Mouse (Mus musculus) CH12.LX (cell line): ENCODE results near the gene Cpt1b.

Experiments
- CHD1 ChIP-seq: IDR thresholded peaks from 2 replicates; pipeline ENCODE4 v1.6.1; 2012; ENCODE audit warnings: low read depth, low read length, improper control_type of control experiment, inconsistent platforms
- CTCF ChIP-seq, 2 experiments: IDR thresholded peaks in 1 of 2; conservative IDR thresholded peaks in 1 of 2; 2 replicates each; pipeline ENCODE4 v1.5.1; 2011 to 2012; ENCODE audit warnings: low read depth in 2 of 2, low read length in 2 of 2, improper control_type of control experiment in 1 of 2, inconsistent platforms in 1 of 2, mild to moderate bottlenecking in 1 of 2, moderate library complexity in 1 of 2
- E2F4 ChIP-seq: IDR thresholded peaks from 2 replicates; pipeline ENCODE4 v1.6.1; 2011; ENCODE audit warnings: low read depth, low read length, improper control_type of control experiment; ENCODE audit not compliant: insufficient replicate concordance
- EP300 ChIP-seq: IDR thresholded peaks from 2 replicates; pipeline ENCODE4 v1.6.1; 2011; ENCODE audit warnings: low read length, improper control_type of control experiment
- KAT2A ChIP-seq: IDR thresholded peaks from 2 replicates; pipeline ENCODE4 v1.6.1; 2012; ENCODE audit warnings: low read length, improper control_type of control experiment, inconsistent platforms; ENCODE audit not compliant: insufficient replicate concordance
- MAX ChIP-seq: IDR thresholded peaks from 2 replicates; pipeline ENCODE4 v1.6.1; 2011; ENCODE audit warnings: low read length, improper control_type of control experiment
- NELFE ChIP-seq: IDR thresholded peaks from 2 replicates; pipeline ENCODE4 v1.6.1; 2011; ENCODE audit warnings: low read depth, low read length, improper control_type of control experiment
- POLR2A ChIP-seq: IDR thresholded peaks from 2 replicates; pipeline ENCODE4 v1.6.1; 2011; ENCODE audit warnings: low read depth, mild to moderate bottlenecking, improper control_type of control experiment, low read length
- RCOR1 ChIP-seq: conservative IDR thresholded peaks from 2 replicates; pipeline ENCODE4 v1.6.1; 2012; ENCODE audit warnings: low read depth, mild to moderate bottlenecking, inconsistent platforms, low read length, improper control_type of control experiment
- SIN3A ChIP-seq: IDR thresholded peaks from 2 replicates; pipeline ENCODE4 v1.6.1; 2012; ENCODE audit warnings: low read length, improper control_type of control experiment, inconsistent platforms
- SMC3 ChIP-seq: IDR thresholded peaks from 2 replicates; pipeline ENCODE4 v1.6.1; 2011; ENCODE audit warnings: low read depth, low read length, improper control_type of control experiment
- UBTF ChIP-seq: IDR thresholded peaks from 2 replicates; pipeline ENCODE4 v1.6.1; 2012; ENCODE audit warnings: low read depth, mild to moderate bottlenecking, inconsistent platforms, low read length, improper control_type of control experiment, moderate library complexity
- USF1 ChIP-seq: IDR thresholded peaks from 2 replicates; pipeline ENCODE4 v1.6.1; 2014; ENCODE audit warnings: low read depth, mild to moderate bottlenecking, inconsistent platforms, low read length, improper control_type of control experiment
- ZC3H11A ChIP-seq: IDR thresholded peaks from 2 replicates; pipeline ENCODE4 v1.6.1; 2012; ENCODE audit warnings: low read depth, mild to moderate bottlenecking, inconsistent platforms, low read length, improper control_type of control experiment

DNA sequence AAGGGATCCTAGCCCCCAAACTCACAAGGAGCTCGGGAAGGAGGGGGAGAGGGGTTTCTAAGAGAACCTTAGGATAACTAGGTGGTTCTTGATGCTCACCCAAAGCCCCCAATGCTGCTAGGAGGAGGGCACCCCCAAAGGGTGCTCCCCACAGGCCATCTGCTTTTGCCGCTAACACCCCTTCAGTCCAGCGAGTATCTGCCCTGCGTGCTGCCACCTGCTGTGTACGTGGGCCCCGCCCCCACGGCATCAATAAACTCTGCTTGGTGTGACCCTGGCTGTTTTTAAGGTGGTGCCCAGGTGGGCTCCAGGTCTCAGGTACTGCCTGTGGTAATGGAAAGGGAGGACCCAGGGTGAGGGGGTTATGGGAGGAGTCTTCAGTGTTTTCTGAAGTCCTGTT, 36.5 kb upstream of the Cpt1b start:
- TF ChIP-seq CTCF (conservative IDR thresholded peaks at IDR 0.05 in 1 of 2, IDR thresholded peaks at IDR 0.05 in 1 of 2; ENCODE audit: low read depth in 2 of 2, low read length in 2 of 2), result no peak
- no peak for TF ChIP-seq POLR2A
- no peak for TF ChIP-seq E2F4
- no peak for TF ChIP-seq EP300
- no peak for TF ChIP-seq USF1
- TF ChIP-seq KAT2A, result no peak
- TF ChIP-seq SMC3, result no peak
- no peak for TF ChIP-seq CHD1
- TF ChIP-seq MAX, result no peak
- no peak for TF ChIP-seq SIN3A
- no peak for TF ChIP-seq ZC3H11A
- TF ChIP-seq NELFE, result no peak
- no peak for TF ChIP-seq UBTF
- TF ChIP-seq RCOR1, result no peak
